Mouse (Mus musculus) brown adipose tissue, adult 24 weeks (tissue): ENCODE measurements around the gene Nudt2. TPM values are rescaled to one million over a fixed set of nuclear protein-coding genes. Genes with fewer than 3 reads are reported as not detected.

Source experiments
- H3K27ac ChIP-seq: fragments of 200-500 bp; replicated peaks from 2 replicates; pipeline ENCODE4 v1.5.1; 2012; ENCODE audit warnings: low read depth, mild to moderate bottlenecking, low read length
- H3K4me1 ChIP-seq: fragments of 200-500 bp; 2 replicates; pipeline ENCODE4 v1.6.1; 2012; ENCODE audit warnings: low read length, mixed read lengths; ENCODE audit not compliant: control insufficient read depth, insufficient read depth, insufficient read length
- H3K4me3 ChIP-seq: fragments of 200-500 bp; 2 replicates; pipeline ENCODE4 v1.5.1; 2012; ENCODE audit warnings: low read depth, mild to moderate bottlenecking, low read length, moderate library complexity; ENCODE audit not compliant: insufficient read depth
- polyA plus RNA-seq: library from polyadenylated mRNA; stranded (reverse); fragments of >200 nt; gene quantifications from 2 replicates; pipeline ENCODE4 v1.2.4, GENCODE M21; 2012; ENCODE audit not compliant: missing spikeins, insufficient read depth, insufficient read length

Nudt2 gene
- polyA plus RNA-seq, 1 experiment, result 71.7 TPM

GRCm38 (mm10) chr4:41478751-41479455 lies 14.0 kb downstream of the Nudt2 start:
- H3K4me3 ChIP-seq, result no peak overlapping the region
- H3K27ac ChIP-seq, result no peak overlapping the region
- peaks cover 14% of the 10 kb centered on the region for H3K4me1 ChIP-seq

DNA sequence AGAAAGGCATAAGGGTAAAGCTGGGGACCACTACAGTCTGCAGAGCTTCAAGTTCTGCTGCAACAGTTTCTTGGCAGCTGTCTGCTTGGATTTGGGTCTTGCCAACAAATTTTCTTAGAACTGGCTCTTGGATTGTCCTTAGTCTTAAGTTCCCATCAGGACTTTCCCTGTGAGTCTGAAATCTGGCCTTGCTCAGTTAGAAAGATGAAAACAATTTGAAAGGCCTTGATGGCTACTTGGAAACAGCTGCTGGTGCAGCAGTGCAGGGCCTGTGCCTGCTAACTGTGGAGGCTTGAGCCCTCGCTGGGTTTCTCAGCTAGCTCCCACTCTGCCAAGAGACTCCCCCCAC lies 14.5 kb downstream of the Nudt2 start:
- Histone ChIP-seq H3K27ac (peak overlapping the region; percentile 31; the same call in 1 of the 2 replicates), H3K4me1 (peaks cover 14% of the 10 kb centered on the region), H3K4me3 (no peak overlapping the region)

- Histone ChIP-seq H3K4me1 (peaks cover 14% of the 10 kb centered on the region), H3K27ac (no peak overlapping the region), H3K4me3 (no peak overlapping the region)
Measured at GRCm38 (mm10) chr4:41480254-41480653, 15.3 kb downstream of the Nudt2 start.

- Histone ChIP-seq H3K4me3 (no peak overlapping the region), H3K4me1 (peaks cover 14% of the 10 kb centered on the region), H3K27ac (no peak overlapping the region)
Measured at GRCm38 (mm10) chr4:41481601-41482017, 16.7 kb downstream of the Nudt2 start.

- H3K4me3 ChIP-seq, result no peak overlapping the region
- H3K4me1 ChIP-seq, result no peaks in the 10 kb centered on the region; the same call in 1 of the 2 replicates
- no peak overlapping the region for H3K27ac ChIP-seq
Measured at GRCm38 (mm10) chr4:41492951-41493350, 28.0 kb downstream of the Nudt2 start.

- peak overlapping the region; percentile 20; the same call in 1 of the 2 replicates for H3K27ac ChIP-seq
- H3K4me1 ChIP-seq, result peaks cover 2% of the 10 kb centered on the region; the same call in 1 of the 2 replicates
- H3K4me3 ChIP-seq, result no peak overlapping the region
Measured at GRCm38 (mm10) chr4:41493464-41494116, 28.6 kb downstream of the Nudt2 start.

- Histone ChIP-seq H3K27ac (no peak overlapping the region), H3K4me1 (peaks cover 4% of the 10 kb centered on the region; the same call in 1 of the 2 replicates), H3K4me3 (no peak overlapping the region)
Measured at GRCm38 (mm10) chr4:41494378-41494777, 29.4 kb downstream of the Nudt2 start.

GRCm38 (mm10) chr4:41495076-41495475 lies 30.1 kb downstream of the Nudt2 start:
- H3K4me3 ChIP-seq, result no peak overlapping the region
- H3K4me1 ChIP-seq, result peaks cover 4% of the 10 kb centered on the region; the same call in 1 of the 2 replicates
- no peak overlapping the region for H3K27ac ChIP-seq

- H3K27ac ChIP-seq, result no peak overlapping the region
- peaks cover 4% of the 10 kb centered on the region; the same call in 1 of the 2 replicates for H3K4me1 ChIP-seq
- no peak overlapping the region for H3K4me3 ChIP-seq
Measured at GRCm38 (mm10) chr4:41495850-41496249, 30.9 kb downstream of the Nudt2 start.

DNA sequence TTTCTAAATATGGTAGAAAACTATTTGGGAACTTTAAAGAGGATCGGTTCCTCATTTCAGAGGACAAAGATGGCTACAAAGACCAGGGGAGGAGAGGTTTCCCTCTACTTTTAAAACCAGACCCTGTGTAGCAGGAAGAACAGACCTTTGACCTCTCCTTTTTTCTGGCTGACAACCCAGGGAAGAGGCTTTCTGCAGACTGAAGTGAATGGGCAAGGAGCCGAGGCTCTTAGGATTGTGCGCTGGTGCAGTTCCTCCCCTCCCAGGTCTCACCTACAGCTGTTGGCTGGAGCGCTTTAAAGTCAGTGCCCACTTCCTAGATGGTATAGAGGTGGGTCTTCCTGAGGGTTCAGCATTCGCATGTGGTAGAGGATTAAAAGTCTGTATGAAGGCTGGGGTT lies 32.1 kb downstream of the Nudt2 start:
- Histone ChIP-seq H3K27ac (no peak overlapping the region), H3K4me1 (peaks cover 5% of the 10 kb centered on the region; the same call in 1 of the 2 replicates), H3K4me3 (no peak overlapping the region)

DNA sequence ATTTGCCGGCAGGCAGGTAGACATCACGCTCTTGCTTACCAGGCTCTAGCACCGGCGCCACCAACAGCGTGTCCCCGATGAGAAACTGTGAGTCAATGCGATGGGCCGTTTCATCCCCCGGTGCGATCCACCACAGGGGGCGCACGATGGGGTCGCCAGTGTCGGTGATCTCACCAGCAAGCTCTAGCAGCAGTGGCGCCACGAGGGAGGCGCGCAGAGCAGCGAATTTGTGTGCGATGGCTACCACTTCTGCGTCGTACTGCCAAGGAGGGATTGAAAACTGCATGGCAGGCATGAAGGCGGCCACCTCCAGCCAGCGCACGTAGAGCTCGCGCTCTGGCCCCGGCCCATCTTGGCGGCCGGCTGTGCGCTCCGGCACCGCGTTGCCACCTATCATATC lies 32.6 kb downstream of the Nudt2 start:
- Histone ChIP-seq H3K4me1 (peaks cover 8% of the 10 kb centered on the region; the same call in 1 of the 2 replicates), H3K27ac (no peak overlapping the region), H3K4me3 (no peak overlapping the region)

DNA sequence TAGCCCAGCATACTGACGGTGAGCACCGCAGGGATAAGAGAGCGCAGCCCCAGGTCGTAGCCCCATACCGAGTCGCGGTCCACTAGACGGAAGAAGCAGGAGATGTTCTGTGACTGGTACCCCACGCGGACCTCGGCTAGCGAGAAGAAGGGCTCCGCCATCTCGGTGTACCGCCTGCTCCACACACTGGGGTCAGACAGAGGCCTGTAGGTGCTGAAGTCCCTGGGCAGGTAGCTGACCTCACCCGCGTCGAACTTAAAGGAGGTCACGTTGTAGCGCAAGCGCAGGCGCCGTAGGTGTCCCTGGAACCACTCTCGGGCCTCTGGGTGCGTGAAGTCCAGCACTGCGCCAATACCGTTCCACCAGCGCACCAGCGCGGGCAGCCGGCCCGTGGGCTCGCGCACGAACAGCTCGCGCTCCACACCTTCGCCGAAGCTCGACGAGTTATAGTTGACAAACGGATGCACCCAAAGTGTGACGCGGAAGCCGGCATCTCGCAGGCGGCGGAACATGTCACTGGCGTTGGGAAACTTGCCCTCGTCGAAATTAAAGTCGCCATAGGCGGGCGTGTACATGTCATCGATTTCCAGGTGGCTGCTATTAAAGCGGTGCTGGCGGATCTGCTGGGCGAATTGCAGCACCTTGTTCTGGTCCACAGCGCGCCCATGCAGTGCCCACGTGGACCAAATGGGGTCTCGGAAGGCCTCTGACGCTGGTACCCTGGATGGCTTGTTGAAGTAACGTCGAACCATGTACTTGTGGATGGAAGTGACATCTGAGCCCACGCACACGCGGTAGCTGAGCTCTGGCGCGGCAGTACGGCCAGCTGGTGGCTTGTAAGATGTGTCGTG lies 33.3 kb downstream of the Nudt2 start:
- no peak overlapping the region for H3K27ac ChIP-seq
- peak overlapping the region; percentile 10; the same call in 1 of the 2 replicates for H3K4me3 ChIP-seq

DNA sequence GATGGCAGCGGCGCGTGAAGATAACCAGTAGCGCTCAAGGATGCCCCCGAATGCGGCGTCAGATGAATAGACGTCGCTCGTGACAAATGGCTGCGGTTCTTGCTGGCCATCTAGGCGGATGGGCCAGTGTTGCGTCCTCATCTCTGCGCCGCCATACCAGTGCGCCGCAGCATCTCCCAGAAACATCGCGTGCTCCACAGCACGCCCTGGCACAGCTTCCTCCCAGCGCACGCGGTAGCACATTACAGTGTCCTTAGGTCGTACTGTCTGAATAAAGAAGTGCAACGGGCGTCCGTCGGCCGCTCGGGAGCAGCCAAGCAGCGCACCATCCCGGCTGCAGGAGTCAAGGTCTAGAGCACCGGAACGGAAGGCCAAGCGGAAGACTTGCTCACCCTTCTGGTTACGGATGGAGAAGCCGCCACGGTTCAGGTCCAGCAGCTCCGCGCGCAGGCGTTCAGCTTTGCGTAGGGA lies 34.0 kb downstream of the Nudt2 start:
- Histone ChIP-seq H3K4me1 (peaks cover 8% of the 10 kb centered on the region; the same call in 1 of the 2 replicates), H3K27ac (no peak overlapping the region), H3K4me3 (peak overlapping the region; percentile 7; the same call in 1 of the 2 replicates)

More for the DNA sequence above, 33.3 kb downstream of the Nudt2 start:
- H3K4me1 ChIP-seq, result peaks cover 8% of the 10 kb centered on the region; the same call in 1 of the 2 replicates

- no peak overlapping the region for H3K4me3 ChIP-seq
- H3K4me1 ChIP-seq, result peaks cover 8% of the 10 kb centered on the region; the same call in 1 of the 2 replicates
- H3K27ac ChIP-seq, result no peak overlapping the region
Measured at GRCm38 (mm10) chr4:41499619-41500018, 34.7 kb downstream of the Nudt2 start.

DNA sequence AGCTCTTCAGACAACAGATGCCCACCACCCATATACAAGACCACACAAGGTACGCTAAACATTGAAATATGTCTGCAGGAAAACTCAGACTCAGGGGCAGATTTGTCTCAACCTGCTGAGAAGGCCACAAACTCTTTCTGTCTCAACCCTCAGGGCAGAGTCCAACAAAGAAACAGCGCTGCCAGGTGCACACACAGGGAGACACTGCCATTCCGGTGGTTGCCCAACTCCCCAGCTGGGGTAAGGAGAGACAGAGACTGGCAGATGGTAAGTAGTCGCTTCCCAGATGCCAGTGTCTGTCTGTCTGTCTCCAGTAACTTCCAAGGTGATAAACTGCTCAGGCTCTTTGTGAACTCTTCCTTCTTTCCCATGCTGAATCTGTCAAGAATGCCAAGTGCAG lies 35.8 kb downstream of the Nudt2 start:
- Histone ChIP-seq H3K4me1 (peaks cover 8% of the 10 kb centered on the region; the same call in 1 of the 2 replicates), H3K4me3 (no peak overlapping the region), H3K27ac (no peak overlapping the region)
